Mouse (Mus musculus) embryonic facial prominence, embryonic 13.5 days (tissue): ENCODE data around the gene Rapgef2. TPM values are rescaled to one million over a fixed set of nuclear protein-coding genes. Genes with fewer than 3 reads are reported as not detected.

Source experiments
- ATAC-seq: fragments of 200-750 bp; cut with Nextera tagmentation; 2 replicates; pipeline ENCODE4 v1.8.0; 2017; ENCODE audit warnings: low read depth; ENCODE audit not compliant: insufficient number of reproducible peaks, insufficient read depth, low FRiP score, low TSS enrichment
- H3K27ac ChIP-seq: fragments of 300-500 bp; sonication (generic); 2 replicates; pipeline ENCODE4 v1.5.1; 2015; ENCODE audit warnings: moderate library complexity, mild to moderate bottlenecking, inconsistent platforms
- H3K27me3 ChIP-seq: fragments of 300-500 bp; sonication (generic); 2 replicates; pipeline ENCODE4 v1.6.1; 2015; ENCODE audit warnings: mild to moderate bottlenecking, inconsistent platforms
- H3K36me3 ChIP-seq: fragments of 300-500 bp; sonication (generic); 2 replicates; pipeline ENCODE4 v1.6.1; 2015; ENCODE audit warnings: mild to moderate bottlenecking, inconsistent platforms
- H3K4me1 ChIP-seq: fragments of 300-500 bp; sonication (generic); 2 replicates; pipeline ENCODE4 v1.6.1; 2015; ENCODE audit warnings: inconsistent platforms
- H3K4me2 ChIP-seq: fragments of 300-500 bp; sonication (generic); 2 replicates; pipeline ENCODE4 v1.6.1; 2015; ENCODE audit warnings: moderate library complexity, mild to moderate bottlenecking, inconsistent platforms
- H3K4me3 ChIP-seq: fragments of 300-500 bp; sonication (generic); 2 replicates; pipeline ENCODE4 v1.5.1; 2015; ENCODE audit warnings: mild to moderate bottlenecking, inconsistent platforms
- H3K9ac ChIP-seq: fragments of 300-500 bp; sonication (generic); 2 replicates; pipeline ENCODE4 v1.6.1; 2015; ENCODE audit warnings: mild to moderate bottlenecking, inconsistent platforms
- H3K9me3 ChIP-seq: fragments of 300-500 bp; sonication (generic); 2 replicates; pipeline ENCODE4 v1.6.1; 2016; ENCODE audit warnings: inconsistent platforms
- WGBS: fragments of 180-500 bp; shearing (Covaris S2); methylation state at CpG from one replicate; pipeline ENCODE4 v1.1.7; 2015; ENCODE audit warnings: mixed read lengths; 5-methylcytosine and 5-hydroxymethylcytosine counted together
- polyA plus RNA-seq: library from polyadenylated mRNA; unstranded; fragments of >200 nt; fragmentation: Nextera tagmentation; extraction: Ambion mirVana; gene quantifications from 2 replicates; pipeline ENCODE4 v1.2.1, GENCODE M21; 2015

Gene Rapgef2
- polyA plus RNA-seq, 1 experiment from 2014 or later = 8.9 TPM

GRCm38 (mm10) chr3:79039008-79039407 lies 247.3 kb downstream of the Rapgef2 start:
- Histone ChIP-seq H3K4me2 (no peak overlapping the region), H3K4me3 (no peak overlapping the region), H3K4me1 (peaks cover 2% of the 10 kb centered on the region; the same call in 1 of the 2 replicates), H3K27me3 (no peaks in the 10 kb centered on the region), H3K9me3 (no peaks in the 10 kb centered on the region), H3K36me3 (no peaks in the 10 kb centered on the region), H3K9ac (no peak overlapping the region), H3K27ac (no peak overlapping the region)
- no peak for ATAC-seq
- WGBS = 79% methylated on average over 2 of the region's 2 CpGs

GRCm38 (mm10) chr3:79034457-79034856 lies 251.9 kb downstream of the Rapgef2 start:
- Histone ChIP-seq H3K4me1 (no peaks in the 10 kb centered on the region), H3K27ac (no peak overlapping the region), H3K9me3 (no peaks in the 10 kb centered on the region), H3K27me3 (no peaks in the 10 kb centered on the region), H3K4me2 (no peak overlapping the region), H3K4me3 (no peak overlapping the region), H3K9ac (no peak overlapping the region), H3K36me3 (no peaks in the 10 kb centered on the region)
- no peak for ATAC-seq
- 92% methylated on average over 2 of the region's 2 CpGs for WGBS

GRCm38 (mm10) chr3:79030855-79031254 lies 255.5 kb downstream of the Rapgef2 start:
- Histone ChIP-seq H3K4me3 (no peak overlapping the region), H3K4me1 (no peaks in the 10 kb centered on the region), H3K27me3 (no peaks in the 10 kb centered on the region), H3K4me2 (no peak overlapping the region), H3K9ac (no peak overlapping the region), H3K27ac (no peak overlapping the region), H3K36me3 (no peaks in the 10 kb centered on the region), H3K9me3 (no peaks in the 10 kb centered on the region)
- WGBS = 77% methylated on average over 4 of the region's 4 CpGs
- ATAC-seq = no peak

GRCm38 (mm10) chr3:79028153-79028878 lies 258.0 kb downstream of the Rapgef2 start:
- H3K9ac ChIP-seq = no peak overlapping the region
- H3K4me3 ChIP-seq = no peak overlapping the region
- no peaks in the 10 kb centered on the region for H3K36me3 ChIP-seq
- 81% methylated on average over 14 of the region's 14 CpGs for WGBS
- no peak overlapping the region for H3K27ac ChIP-seq
- H3K27me3 ChIP-seq = no peaks in the 10 kb centered on the region
- no peak overlapping the region for H3K4me2 ChIP-seq
- ATAC-seq = no peak
- no peaks in the 10 kb centered on the region for H3K9me3 ChIP-seq
- no peaks in the 10 kb centered on the region for H3K4me1 ChIP-seq

GRCm38 (mm10) chr3:79025983-79026382 lies 260.3 kb downstream of the Rapgef2 start:
- Histone ChIP-seq H3K9me3 (no peaks in the 10 kb centered on the region), H3K4me3 (no peak overlapping the region), H3K4me1 (no peaks in the 10 kb centered on the region), H3K36me3 (no peaks in the 10 kb centered on the region), H3K4me2 (no peak overlapping the region), H3K9ac (no peak overlapping the region), H3K27ac (no peak overlapping the region), H3K27me3 (no peaks in the 10 kb centered on the region)
- 84% methylated on average over 3 of the region's 3 CpGs for WGBS
- ATAC-seq = no peak

- H3K4me2 ChIP-seq = no peak overlapping the region
- no peak for ATAC-seq
- 54% methylated on average over 6 of the region's 6 CpGs for WGBS
- H3K27ac ChIP-seq = no peak overlapping the region
- H3K4me3 ChIP-seq = no peak overlapping the region
- no peaks in the 10 kb centered on the region for H3K4me1 ChIP-seq
- H3K36me3 ChIP-seq = no peaks in the 10 kb centered on the region
- no peak overlapping the region for H3K9ac ChIP-seq
- no peaks in the 10 kb centered on the region for H3K27me3 ChIP-seq
- H3K9me3 ChIP-seq = no peaks in the 10 kb centered on the region
Observed at GRCm38 (mm10) chr3:79023735-79024328, 262.5 kb downstream of the Rapgef2 start.

GRCm38 (mm10) chr3:79022690-79023089 lies 263.6 kb downstream of the Rapgef2 start:
- Histone ChIP-seq H3K36me3 (no peaks in the 10 kb centered on the region), H3K4me1 (no peaks in the 10 kb centered on the region), H3K4me2 (no peak overlapping the region), H3K9ac (no peak overlapping the region), H3K4me3 (no peak overlapping the region), H3K27ac (no peak overlapping the region), H3K9me3 (no peaks in the 10 kb centered on the region), H3K27me3 (no peaks in the 10 kb centered on the region)
- ATAC-seq = no peak
- WGBS = 86% methylated on average over 4 of the region's 4 CpGs

- Histone ChIP-seq H3K27me3 (no peaks in the 10 kb centered on the region), H3K4me2 (no peak overlapping the region), H3K4me1 (no peaks in the 10 kb centered on the region), H3K9ac (no peak overlapping the region), H3K4me3 (no peak overlapping the region), H3K9me3 (no peaks in the 10 kb centered on the region), H3K36me3 (no peaks in the 10 kb centered on the region), H3K27ac (no peak overlapping the region)
- ATAC-seq = no peak
- WGBS = 84% methylated on average over 4 of the region's 4 CpGs
Observed at GRCm38 (mm10) chr3:79017440-79017839, 268.9 kb downstream of the Rapgef2 start.

GRCm38 (mm10) chr3:79016830-79017229 lies 269.5 kb downstream of the Rapgef2 start:
- no peak overlapping the region for H3K4me3 ChIP-seq
- H3K9ac ChIP-seq = no peak overlapping the region
- H3K9me3 ChIP-seq = no peaks in the 10 kb centered on the region
- no peak overlapping the region for H3K4me2 ChIP-seq
- no peaks in the 10 kb centered on the region for H3K27me3 ChIP-seq
- no peak overlapping the region for H3K27ac ChIP-seq
- H3K4me1 ChIP-seq = no peaks in the 10 kb centered on the region
- no peak for ATAC-seq
- no peaks in the 10 kb centered on the region for H3K36me3 ChIP-seq
- WGBS = 84% methylated on average over 9 of the region's 9 CpGs

GRCm38 (mm10) chr3:79015621-79016474 lies 270.5 kb downstream of the Rapgef2 start:
- Histone ChIP-seq H3K4me1 (no peaks in the 10 kb centered on the region), H3K4me2 (no peak overlapping the region), H3K27me3 (no peaks in the 10 kb centered on the region), H3K36me3 (no peaks in the 10 kb centered on the region), H3K4me3 (no peak overlapping the region), H3K9ac (no peak overlapping the region), H3K27ac (no peak overlapping the region), H3K9me3 (no peaks in the 10 kb centered on the region)
- no peak for ATAC-seq
- WGBS = 84% methylated on average over 9 of the region's 9 CpGs
